Mouse (Mus musculus) forelimb bud, embryonic 11.5 days (tissue): ENCODE results near the gene Shb.

Experiments
- DNase-seq: peaks from one replicate; pipeline ENCODE4 v3.0.0-alpha.2; 2012; ENCODE audit warnings: low read depth, low spot score

The Shb gene

DNA sequence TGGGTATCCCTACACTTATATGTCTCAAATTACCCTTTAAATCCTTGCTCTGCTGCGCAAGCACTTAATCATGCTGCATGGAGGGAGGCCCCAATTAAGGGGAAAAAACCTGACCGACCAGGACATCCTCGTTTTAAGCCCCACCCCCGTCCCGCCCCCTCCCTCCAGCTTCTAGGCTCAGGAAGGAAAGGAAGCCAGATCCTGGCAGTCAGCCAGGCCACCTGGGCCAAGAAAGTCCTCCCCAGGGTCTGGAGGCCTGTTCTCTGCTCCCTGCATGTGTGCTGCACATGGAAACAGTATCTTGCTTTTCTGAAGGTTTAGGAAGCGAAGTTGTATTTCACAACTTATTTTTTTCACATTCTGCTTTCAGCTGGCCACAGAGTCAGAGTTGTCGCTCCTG lies at the start of gene Shb:
Gene Shb (minus strand): TSS at position 96 of the 400 bp plus-strand sequence.
- DNase-seq = peak; percentile 96

DNA sequence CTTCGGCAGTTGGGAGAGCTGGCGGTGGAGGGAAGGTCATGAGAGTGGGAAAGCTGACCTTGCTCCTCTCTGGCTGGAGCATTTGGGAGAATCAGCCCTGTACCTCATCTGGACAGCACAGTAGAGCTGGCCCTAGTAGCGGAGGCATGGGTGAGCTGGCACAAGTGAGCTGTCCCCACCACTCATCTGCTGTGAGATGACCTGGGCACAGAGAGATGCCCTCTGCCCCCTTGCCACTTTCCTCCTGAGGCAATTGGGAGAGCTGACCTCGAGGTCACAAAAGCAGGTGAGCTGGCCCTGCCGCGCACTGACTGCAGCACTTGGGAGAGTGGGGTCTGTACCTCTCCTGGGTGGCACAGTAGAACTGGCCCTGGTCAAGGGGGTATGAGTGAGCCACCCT lies 48.8 kb upstream of the Shb start:
- no peak for DNase-seq

- no peak for DNase-seq
Observed at GRCm38 (mm10) chr4:45578554-45579370, 46.5 kb upstream of the Shb start.

GRCm38 (mm10) chr4:45577631-45578030 lies 45.4 kb upstream of the Shb start:
- no peak for DNase-seq

- no peak for DNase-seq
Observed at GRCm38 (mm10) chr4:45574614-45575169, 42.4 kb upstream of the Shb start.

- no peak for DNase-seq
Observed at GRCm38 (mm10) chr4:45569521-45569920, 37.3 kb upstream of the Shb start.

- DNase-seq = no peak
Observed at GRCm38 (mm10) chr4:45558211-45558610, 25.9 kb upstream of the Shb start.

GRCm38 (mm10) chr4:45552571-45552970 lies 20.3 kb upstream of the Shb start:
- DNase-seq = no peak

DNA sequence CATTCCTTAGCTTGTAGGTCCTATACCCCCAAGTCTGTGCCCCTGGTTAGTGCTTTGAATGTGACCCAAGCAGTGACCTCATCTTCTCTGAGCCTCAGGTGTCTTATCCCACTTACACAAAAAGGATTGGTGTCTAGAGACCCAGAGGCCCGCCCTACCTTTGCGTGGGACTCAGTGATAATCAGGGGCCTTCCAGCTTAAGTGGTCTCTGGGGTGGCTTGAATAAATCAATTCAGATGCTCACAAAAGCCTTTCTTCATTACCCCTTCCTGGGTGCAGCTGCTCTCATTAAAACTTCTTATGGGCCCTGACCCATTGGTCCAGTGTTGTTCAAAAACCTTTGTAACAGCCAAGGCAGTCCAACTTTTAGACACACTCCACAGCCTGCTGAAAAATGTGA lies 18.7 kb upstream of the Shb start:
- DNase-seq = no peak

- DNase-seq = no peak
Observed at GRCm38 (mm10) chr4:45549514-45549913, 17.2 kb upstream of the Shb start.

GRCm38 (mm10) chr4:45545851-45546250 lies 13.6 kb upstream of the Shb start:
- no peak for DNase-seq

DNA sequence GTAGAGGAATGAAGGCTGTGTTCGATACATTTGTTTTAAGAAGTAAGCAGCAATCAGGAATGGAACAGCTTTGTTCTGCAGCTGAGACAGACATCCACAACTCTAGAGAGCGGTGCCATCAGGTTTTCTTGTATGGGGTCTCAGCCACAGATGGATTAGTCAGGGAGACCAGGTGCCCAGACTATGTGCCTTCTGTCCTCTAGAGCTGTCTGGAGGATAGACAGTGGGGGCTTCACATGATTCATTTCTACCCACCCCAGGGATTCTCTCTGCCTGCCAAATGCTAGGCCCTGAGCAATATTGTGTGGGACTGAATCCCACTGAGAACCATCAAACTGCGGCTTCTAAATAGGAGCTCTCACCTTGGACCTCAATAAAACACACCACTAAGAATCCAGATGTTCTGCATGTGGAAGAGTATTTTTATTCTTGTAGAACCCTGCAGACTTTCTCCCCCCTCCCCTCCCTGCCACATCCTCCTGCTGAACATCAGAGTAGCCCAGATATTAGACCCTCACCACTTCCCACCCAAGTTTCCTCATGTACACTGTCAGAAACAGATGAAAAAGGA lies 11.3 kb upstream of the Shb start:
- no peak for DNase-seq

GRCm38 (mm10) chr4:45540151-45540933 lies 8.1 kb upstream of the Shb start:
- no peak for DNase-seq

GRCm38 (mm10) chr4:45539187-45539586 lies 6.9 kb upstream of the Shb start:
- no peak for DNase-seq

- DNase-seq = no peak
Observed at GRCm38 (mm10) chr4:45533436-45533940, 1.2 kb upstream of the Shb start.

- peak; percentile 91 for DNase-seq
Observed at GRCm38 (mm10) chr4:45530662-45531542, 1.4 kb downstream of the Shb start.

GRCm38 (mm10) chr4:45529986-45530597 lies 2.2 kb downstream of the Shb start:
- no peak for DNase-seq

- DNase-seq = no peak
Observed at GRCm38 (mm10) chr4:45529201-45529985, 2.9 kb downstream of the Shb start.

DNA sequence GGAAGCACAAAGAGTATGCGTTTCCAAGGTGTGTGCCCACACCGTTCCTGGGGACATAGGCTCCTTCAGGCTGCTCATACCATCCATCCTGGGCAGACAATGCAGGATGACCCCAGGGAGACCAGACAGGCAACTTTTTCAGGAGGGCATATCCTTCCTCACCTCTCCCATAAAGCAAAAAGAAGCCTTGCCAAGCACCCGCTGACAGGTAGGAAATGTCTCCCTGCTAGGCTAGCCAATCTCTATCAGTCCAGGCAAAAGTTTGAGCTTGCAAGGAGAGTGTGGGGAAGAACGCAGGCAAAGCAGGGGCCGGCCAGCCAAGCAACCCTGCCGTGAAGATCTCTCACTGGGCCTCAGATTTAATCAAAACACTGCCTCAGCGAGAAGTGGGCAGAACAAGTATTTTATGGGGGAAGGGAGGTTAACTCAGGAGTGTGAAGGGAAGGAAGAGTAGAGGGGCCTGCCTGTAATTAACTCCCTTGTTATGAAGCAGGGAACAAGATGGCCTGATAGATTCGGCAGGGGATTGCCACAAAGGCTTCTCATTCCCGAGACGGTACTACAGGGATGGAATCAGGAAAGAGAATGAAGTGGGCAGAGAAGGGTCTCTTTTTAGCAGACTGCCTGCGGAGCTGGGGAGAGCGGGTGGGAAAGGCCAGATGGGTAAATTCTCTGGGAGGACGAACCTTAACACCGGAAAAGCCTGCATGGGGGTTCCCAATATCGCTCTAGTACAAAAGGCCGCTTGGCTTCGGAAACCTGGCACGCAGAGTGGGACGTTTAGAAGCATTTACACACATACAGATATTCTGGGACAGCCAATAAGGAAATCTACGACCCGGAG lies 3.7 kb downstream of the Shb start:
- no peak for DNase-seq
